Mouse (Mus musculus): ENCODE measurements around the gene Pkig. TPM values are rescaled to one million over a fixed set of nuclear protein-coding genes. Genes with fewer than 3 reads are reported as not detected.

Gene Pkig
- polyA plus RNA-seq, 1 experiment from 2014 or later: 66.3 TPM

DNA sequence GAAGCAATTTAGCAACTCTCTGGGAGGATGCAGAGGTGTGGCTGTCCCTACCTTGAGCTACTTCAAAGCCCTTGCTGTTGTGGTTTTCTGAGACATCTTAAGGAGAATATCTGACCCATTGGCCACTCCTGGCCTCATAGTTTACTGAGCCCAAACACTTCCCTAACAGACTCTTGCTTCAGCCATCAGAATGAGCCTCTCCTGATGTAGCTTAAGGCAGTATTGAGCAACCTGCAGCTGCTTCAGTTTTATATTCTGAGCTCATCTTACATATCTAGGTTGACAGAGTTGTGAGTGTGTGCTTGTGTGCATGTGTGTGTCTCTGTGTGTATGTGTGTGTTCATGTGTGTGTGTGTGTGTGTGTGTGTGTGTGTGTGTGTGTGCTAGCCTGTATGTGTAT lies 108.1 kb downstream of the Pkig start:
- TF ChIP-seq CTCF (IDR thresholded peaks at IDR 0.05; ENCODE audit: low read depth) (no peak), EP300 (optimal IDR thresholded peaks at IDR 0.05) (no peak)
- DNase-seq (ENCODE audit: low spot score) (no peak), ATAC-seq (ENCODE audit: low FRiP score, low TSS enrichment) (no peak)
- Histone ChIP-seq H3K9me3 (ENCODE audit: control insufficient read depth, low read length) (no peaks in the 10 kb centered on the region), H3K27me3 (ENCODE audit: control insufficient read depth, insufficient read depth, low read length) (no peaks in the 10 kb centered on the region), H3K4me1 (replicated peaks; ENCODE audit: control insufficient read depth, insufficient read depth) (no peaks in the 10 kb centered on the region), H3K36me3 (ENCODE audit: control insufficient read depth, insufficient read depth, low read length) (no peaks in the 10 kb centered on the region), H3K27ac (replicated peaks) (no peak overlapping the region), H3K4me3 (ENCODE audit: low read depth, low read length) (no peak overlapping the region), H3K4me2 (replicated peaks; ENCODE audit: low read depth) (no peak overlapping the region), H3K9ac (ENCODE audit: low read length) (no peak overlapping the region)

DNA sequence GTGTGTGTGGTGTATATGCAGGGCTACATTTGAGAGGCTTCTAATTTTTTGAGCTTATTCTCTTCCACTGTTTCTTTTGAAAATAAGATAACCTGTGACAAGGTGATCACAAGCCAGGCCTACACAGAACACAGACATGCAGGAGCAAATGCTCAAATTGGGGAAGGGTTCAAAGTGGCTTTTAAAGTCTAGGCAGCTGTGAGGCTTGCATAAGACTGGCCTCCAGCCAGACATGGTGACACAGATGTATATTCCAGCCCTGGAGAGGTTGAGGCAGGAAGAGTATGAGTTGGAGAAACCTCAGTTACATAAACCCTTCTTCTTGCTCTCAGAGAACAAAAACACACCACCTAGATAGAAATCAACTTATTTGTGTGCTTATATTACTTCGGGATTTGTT lies 108.7 kb downstream of the Pkig start:
- Histone ChIP-seq H3K4me2 (replicated peaks; ENCODE audit: low read depth) (no peak overlapping the region), H3K9me3 (ENCODE audit: control insufficient read depth, low read length) (no peaks in the 10 kb centered on the region), H3K4me1 (replicated peaks; ENCODE audit: control insufficient read depth, insufficient read depth) (no peaks in the 10 kb centered on the region), H3K36me3 (ENCODE audit: control insufficient read depth, insufficient read depth, low read length) (no peaks in the 10 kb centered on the region), H3K4me3 (ENCODE audit: low read depth, low read length) (no peak overlapping the region), H3K9ac (ENCODE audit: low read length) (no peak overlapping the region), H3K27ac (replicated peaks) (no peak overlapping the region), H3K27me3 (ENCODE audit: control insufficient read depth, insufficient read depth, low read length) (no peaks in the 10 kb centered on the region)
- WGBS: 62% methylated on average over 1 of the region's 1 CpGs
- DNase-seq (ENCODE audit: low spot score) (no peak), ATAC-seq (ENCODE audit: low FRiP score, low TSS enrichment) (no peak)
- TF ChIP-seq EP300 (optimal IDR thresholded peaks at IDR 0.05): no peak
- TF ChIP-seq CTCF (IDR thresholded peaks at IDR 0.05; ENCODE audit: low read depth): no peak

- no peak for DNase-seq (ENCODE audit: low spot score)
These were observed 112.5 kb downstream of the Pkig start for GRCm38 (mm10) chr2:163770731-163771130.

More at GRCm38 (mm10) chr2:163770731-163771130, 112.5 kb downstream of the Pkig start:
- no peaks in the 10 kb centered on the region for H3K36me3 ChIP-seq (ENCODE audit: control insufficient read depth, insufficient read depth, low read length)
- TF ChIP-seq EP300 (optimal IDR thresholded peaks at IDR 0.05): no peak
- TF ChIP-seq CTCF (IDR thresholded peaks at IDR 0.05; ENCODE audit: low read depth): no peak
- no peak overlapping the region for H3K4me2 ChIP-seq (replicated peaks; ENCODE audit: low read depth)
- H3K4me1 ChIP-seq (replicated peaks; ENCODE audit: control insufficient read depth, insufficient read depth): no peaks in the 10 kb centered on the region
- no peaks in the 10 kb centered on the region for H3K9me3 ChIP-seq (ENCODE audit: control insufficient read depth, low read length)
- no peaks in the 10 kb centered on the region for H3K27me3 ChIP-seq (ENCODE audit: control insufficient read depth, insufficient read depth, low read length)
- 76% methylated on average over 8 of the region's 8 CpGs for WGBS
- no peak overlapping the region for H3K27ac ChIP-seq (replicated peaks)
- H3K4me3 ChIP-seq (ENCODE audit: low read depth, low read length): no peak overlapping the region
- H3K9ac ChIP-seq (ENCODE audit: low read length): no peak overlapping the region
- ATAC-seq (ENCODE audit: low FRiP score, low TSS enrichment): no peak

Other genes with a start within 250 kb of the Pkig start
- 79.8 and 81.4 TPM in 2 replicates for gene Oser1, start 233.7 kb upstream of the Pkig start, polyA plus RNA-seq (2015; fragmentation: Nextera tagmentation; extraction: Ambion mirVana)
- gene Gdap1l1, start 219.9 kb upstream of the Pkig start, polyA plus RNA-seq (2015; fragmentation: Nextera tagmentation; extraction: Ambion mirVana): 1.9 and 2.7 TPM in 2 replicates
- 11.2 TPM in 2 replicates for gene Fitm2, start 185.8 kb upstream of the Pkig start, polyA plus RNA-seq (2015; fragmentation: Nextera tagmentation; extraction: Ambion mirVana)
- gene R3hdml, start 166.1 kb upstream of the Pkig start, polyA plus RNA-seq (2015; fragmentation: Nextera tagmentation; extraction: Ambion mirVana): 0.23 and 0.40 TPM in 2 replicates
- gene Hnf4a, start 151.6 kb upstream of the Pkig start, polyA plus RNA-seq (2015; fragmentation: Nextera tagmentation; extraction: Ambion mirVana): 24.2 and 27.7 TPM in 2 replicates
- gene Ttpal, start 56.1 kb upstream of the Pkig start, polyA plus RNA-seq (2015; fragmentation: Nextera tagmentation; extraction: Ambion mirVana): 19.9 and 20.8 TPM in 2 replicates
- 35.8 and 36.4 TPM in 2 replicates for gene Serinc3, start 13.3 kb upstream of the Pkig start, polyA plus RNA-seq (2015; fragmentation: Nextera tagmentation; extraction: Ambion mirVana)
- 9.7 and 13.6 TPM in 2 replicates for gene Ada, start 91.9 kb downstream of the Pkig start, polyA plus RNA-seq (2015; fragmentation: Nextera tagmentation; extraction: Ambion mirVana)
- gene Ccn5, start 162.5 kb downstream of the Pkig start, polyA plus RNA-seq (2015; fragmentation: Nextera tagmentation; extraction: Ambion mirVana): 0.08 and 0.21 TPM in 2 replicates
- not detected in 2 replicates for gene Kcnk15, start 195.3 kb downstream of the Pkig start, polyA plus RNA-seq (2015; fragmentation: Nextera tagmentation; extraction: Ambion mirVana)